Mouse (Mus musculus): Measurements from ENCODE around the gene Brd3. TPM values are rescaled to one million over a fixed set of nuclear protein-coding genes. Genes with fewer than 3 reads are reported as not detected.

Gene Brd3
- total and polyA plus RNA-seq, 3 experiments: 10.7 to 46.9 (median 38.7) TPM

- DNase-seq (ENCODE audit: low read depth, low spot score): no peak
- Histone ChIP-seq H3K9me3 (replicated peaks; ENCODE audit: insufficient read depth, low read length) (no peaks in the 10 kb centered on the region), H3K27me3 (ENCODE audit: control insufficient read depth in 1 of 2, insufficient read depth in 2 of 2, low read length in 2 of 2) (no peaks in the 10 kb centered on the region), H3K4me1 (ENCODE audit: control insufficient read depth in 1 of 2, insufficient read depth in 2 of 2, low read length in 2 of 2) (no peaks in the 10 kb centered on the region), H3K36me3 (ENCODE audit: control insufficient read depth in 1 of 2, insufficient read depth in 2 of 2, low read length in 2 of 2) (peaks cover 0 to 9% of the 10 kb centered on the region in 2 experiments; a peak in 2 of 4 replicates), H3K4me3 (ENCODE audit: control insufficient read depth in 1 of 2, insufficient read depth in 1 of 2, low read depth in 2 of 2, low read length in 2 of 2) (no peak overlapping the region), H3K27ac (ENCODE audit: control insufficient read depth, low read depth, low read length) (no peak overlapping the region), H3K9ac (ENCODE audit: control insufficient read depth, low read depth, low read length, poor library complexity, severe bottlenecking) (no peak overlapping the region), H3K79me2 (ENCODE audit: control insufficient read depth, insufficient read depth, low read length, poor library complexity) (no peaks in the 10 kb centered on the region)
- no peak for TF ChIP-seq MEF2A (IDR thresholded peaks at IDR 0.05; ENCODE audit: extremely low read depth, insufficient replicate concordance, low read depth, low read length, poor library complexity, severe bottlenecking)
- TF ChIP-seq TCF12 (IDR thresholded peaks at IDR 0.05; ENCODE audit: low read depth, low read length): no peak
- TF ChIP-seq POLR2AphosphoS2 (IDR thresholded peaks at IDR 0.05; ENCODE audit: low read length): no peak
- TF ChIP-seq RCOR1 (IDR thresholded peaks at IDR 0.05; ENCODE audit: low read depth, low read length): no peak
- no peak for TF ChIP-seq BHLHE40 (IDR thresholded peaks at IDR 0.05; ENCODE audit: borderline replicate concordance, low read depth, low read length)
- no peak for TF ChIP-seq GABPA (IDR thresholded peaks at IDR 0.05; ENCODE audit: low read depth, low read length)
- no peak for TF ChIP-seq CHD1 (IDR thresholded peaks at IDR 0.05; ENCODE audit: low read depth, low read length)
- no peak for TF ChIP-seq ETS1 (IDR thresholded peaks at IDR 0.05; ENCODE audit: low read depth, low read length)
- TF ChIP-seq ELF1 (IDR thresholded peaks at IDR 0.05; ENCODE audit: low read depth, low read length): no peak
- no peak for TF ChIP-seq CHD2 (IDR thresholded peaks at IDR 0.05; ENCODE audit: low read length)
- no peak for TF ChIP-seq MYC (IDR thresholded peaks at IDR 0.05; ENCODE audit: low read depth, low read length)
- no peak for TF ChIP-seq JUND (IDR thresholded peaks at IDR 0.05; ENCODE audit: low read depth, low read length)
- no peak for TF ChIP-seq EP300 (IDR thresholded peaks at IDR 0.05; ENCODE audit: low read depth in 1 of 2, low read length in 2 of 2)
These were observed 45.4 kb downstream of the Brd3 start for GRCm38 (mm10) chr2:27461881-27462660.

DNA sequence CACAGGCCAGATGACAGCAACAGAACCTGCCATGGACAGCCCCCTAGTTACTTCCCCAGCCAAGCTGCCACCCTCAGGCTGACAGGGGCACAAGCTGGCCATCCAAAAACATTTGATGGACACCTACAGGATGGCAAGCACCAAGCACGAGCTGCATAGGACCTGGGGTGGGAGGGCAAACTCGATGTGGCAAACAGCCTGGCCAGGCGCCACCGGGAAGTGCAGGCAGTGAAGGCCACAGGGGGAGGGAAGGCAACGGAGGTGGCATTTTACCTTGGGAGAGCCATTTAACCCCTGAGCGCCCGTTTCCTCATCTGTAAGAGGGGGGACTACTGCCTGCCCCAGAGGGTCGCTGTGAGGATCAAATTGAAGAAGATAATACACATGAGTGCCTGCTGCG lies 46.8 kb downstream of the Brd3 start:
- Histone ChIP-seq H3K36me3 (ENCODE audit: control insufficient read depth in 1 of 2, insufficient read depth in 2 of 2, low read length in 2 of 2) (peaks cover 0 to 8% of the 10 kb centered on the region in 2 experiments; a peak in 2 of 4 replicates), H3K79me2 (ENCODE audit: control insufficient read depth, insufficient read depth, low read length, poor library complexity) (no peaks in the 10 kb centered on the region), H3K4me3 (ENCODE audit: control insufficient read depth in 1 of 2, insufficient read depth in 1 of 2, low read depth in 2 of 2, low read length in 2 of 2) (no peak overlapping the region), H3K27me3 (ENCODE audit: control insufficient read depth in 1 of 2, insufficient read depth in 2 of 2, low read length in 2 of 2) (no peaks in the 10 kb centered on the region), H3K27ac (ENCODE audit: control insufficient read depth, low read depth, low read length) (no peak overlapping the region), H3K9ac (ENCODE audit: control insufficient read depth, low read depth, low read length, poor library complexity, severe bottlenecking) (no peak overlapping the region), H3K4me1 (ENCODE audit: control insufficient read depth in 1 of 2, insufficient read depth in 2 of 2, low read length in 2 of 2) (no peaks in the 10 kb centered on the region), H3K9me3 (replicated peaks; ENCODE audit: insufficient read depth, low read length) (no peaks in the 10 kb centered on the region)
- DNase-seq (ENCODE audit: low read depth, low spot score): no peak
- TF ChIP-seq MYB (IDR thresholded peaks at IDR 0.05; ENCODE audit: low read depth, low read length) (no peak), TBP (IDR thresholded peaks at IDR 0.05; ENCODE audit: low read depth, low read length) (no peak), MAX (IDR thresholded peaks at IDR 0.05; ENCODE audit: low read length) (no peak), RAD21 (IDR thresholded peaks at IDR 0.05; ENCODE audit: low read depth, low read length) (no peak), MXI1 (IDR thresholded peaks at IDR 0.05; ENCODE audit: low read depth, low read length) (no peak), CHD1 (IDR thresholded peaks at IDR 0.05; ENCODE audit: low read depth, low read length) (no peak), UBTF (IDR thresholded peaks at IDR 0.05; ENCODE audit: borderline replicate concordance, insufficient read depth, low read depth, low read length) (no peak), USF2 (IDR thresholded peaks at IDR 0.05; ENCODE audit: borderline replicate concordance in 1 of 2, insufficient read depth in 1 of 2, low read depth in 1 of 2, low read length in 2 of 2) (no peak), ZC3H11A (IDR thresholded peaks at IDR 0.05; ENCODE audit: low read depth, low read length) (no peak), NELFE (IDR thresholded peaks at IDR 0.05; ENCODE audit: low read depth, low read length) (no peak), NRF1 (IDR thresholded peaks at IDR 0.05; ENCODE audit: insufficient read depth, low read depth, low read length, poor library complexity, severe bottlenecking) (no peak), TCF12 (IDR thresholded peaks at IDR 0.05; ENCODE audit: low read depth, low read length) (no peak), BHLHE40 (IDR thresholded peaks at IDR 0.05; ENCODE audit: borderline replicate concordance, low read depth, low read length) (no peak)

All from MEL (cell line).